8 mouse cellular contexts compared by ENCODE assay signal in the genomic region with DNA sequence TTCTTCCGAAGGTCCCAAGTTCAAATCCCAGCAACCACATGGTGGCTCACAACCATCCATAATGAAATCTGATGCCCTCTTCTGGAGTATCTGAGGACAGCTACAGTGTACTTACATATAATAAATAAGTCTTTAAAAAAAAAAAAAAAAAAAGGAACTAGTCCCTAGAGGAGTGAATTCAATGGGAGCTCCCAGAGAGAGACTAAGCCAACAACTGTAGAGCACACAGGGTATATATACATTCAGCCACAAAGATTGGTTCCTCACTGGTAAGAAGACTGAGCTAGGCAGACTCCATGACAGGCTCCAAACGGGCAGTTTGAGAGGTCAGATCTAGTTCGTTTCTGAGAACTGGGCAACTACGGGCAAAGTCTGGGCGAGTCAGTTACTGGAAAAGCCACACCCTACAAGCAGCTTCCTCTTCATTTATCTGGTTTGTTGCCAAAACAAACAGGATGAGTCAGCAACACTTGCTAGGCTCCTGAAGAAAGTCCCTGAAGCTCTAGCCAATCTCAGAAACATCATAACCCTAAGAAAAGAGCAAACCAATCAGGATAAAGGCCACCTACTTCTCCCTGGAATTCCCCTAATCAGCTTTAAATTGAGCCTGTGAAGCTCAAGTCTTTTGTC. TPM values are rescaled to one million over a fixed set of nuclear protein-coding genes. Genes with fewer than 3 reads are reported as not detected.
DNase-seq lines count a peak whose midpoint lies in the region; ATAC-seq and TF ChIP-seq lines count a peak whose summit lies in the region.

No protein-coding gene starts in this region.

- no peaks in the 10 kb centered on the region for H3K9me3 ChIP-seq in forebrain, embryonic 12.5 days

- no peak for TF ChIP-seq CTCF in bone marrow, adult 2 months (IDR thresholded peaks at IDR 0.05; ENCODE audit: control insufficient read depth, insufficient read depth, low read length)

- TF ChIP-seq POLR2A in bone marrow, adult 2 months (IDR thresholded peaks at IDR 0.05; ENCODE audit: borderline replicate concordance, control insufficient read depth, low read depth, low read length) = no peak

- 23% methylated on average over 5 of the region's 5 CpGs for WGBS in bone marrow, adult 2 months
- 62% methylated on average over 5 of the region's 5 CpGs for WGBS in forebrain, embryonic 12.5 days

- H3K9ac ChIP-seq in forebrain, embryonic 12.5 days = no peak overlapping the region

- H3K4me1 ChIP-seq in bone marrow, adult 2 months (ENCODE audit: control insufficient read depth, insufficient read depth, low read length) = no peaks in the 10 kb centered on the region; the same call in 1 of the 2 replicates
- peaks cover 6% of the 10 kb centered on the region; the same call in 1 of the 2 replicates for H3K4me1 ChIP-seq in forebrain, embryonic 12.5 days

- intact Hi-C loops in heart, postnatal 25 days (cut with DNase I) = no loop called here

- H3K4me3 ChIP-seq in bone marrow, adult 2 months (replicated peaks; ENCODE audit: control insufficient read depth, low read depth, low read length) = no peak overlapping the region
- H3K4me3 ChIP-seq in forebrain, embryonic 12.5 days (replicated peaks) = no peak overlapping the region

- no peaks in the 10 kb centered on the region for H3K36me3 ChIP-seq in forebrain, embryonic 12.5 days (replicated peaks)

- peak overlapping the region; percentile 83; the same call in 1 of the 2 replicates for H3K27ac ChIP-seq in bone marrow, adult 2 months (ENCODE audit: control insufficient read depth, insufficient read depth, low read depth, low read length, poor library complexity)
- H3K27ac ChIP-seq in forebrain, embryonic 12.5 days = no peak overlapping the region

- no peaks in the 10 kb centered on the region for H3K27me3 ChIP-seq in forebrain, embryonic 12.5 days

- H3K4me2 ChIP-seq in forebrain, embryonic 12.5 days = no peak overlapping the region

- DNase-seq in heart, adult 11 months = peak; percentile 97
- DNase-seq in heart, postnatal 4 days = no peak
- DNase-seq in heart, postnatal 25 days (ENCODE audit: low spot score) = peak; percentile 13
- peak; percentile 88 for DNase-seq in lung, postnatal 36 days
- DNase-seq in right cerebral cortex, postnatal 36 days (ENCODE audit: low spot score in 2 of 2) = no peak
- no peak for DNase-seq in frontal cortex, postnatal 14 days (ENCODE audit: low spot score in 2 of 2)

- ATAC-seq in forebrain, embryonic 12.5 days (ENCODE audit: low FRiP score) = no peak

RNA-seq across cellular contexts. Expression of gene Amn1, which starts 4.9 kb away (rescaled TPM):
- 10 to 100 TPM; 21.0 to 25.7 TPM for total RNA-seq in heart, postnatal 4 days (2021)
- 2.6 and 4.0 TPM in 2 replicates for polyA plus RNA-seq in bone marrow, adult 2 months (2011; ENCODE audit: insufficient read depth, insufficient read length, low replicate concordance, missing spikeins)
- 10 to 100 TPM; 17.5 to 20.0 TPM for total RNA-seq in heart, postnatal 25 days (2021)
- polyA plus RNA-seq in forebrain, embryonic 12.5 days (2016; fragmentation: Nextera tagmentation; extraction: Ambion mirVana) = 74.9 and 76.1 TPM in 2 replicates

RNA-seq across cellular contexts. Expression of gene Etfbkmt, which starts 53.7 kb away (rescaled TPM):
- 10 to 100 TPM; 12.2 to 15.7 TPM for total RNA-seq in heart, postnatal 4 days (2021)
- polyA plus RNA-seq in bone marrow, adult 2 months (2011; ENCODE audit: insufficient read depth, insufficient read length, low replicate concordance, missing spikeins) = 3.8 and 6.2 TPM in 2 replicates
- total RNA-seq in heart, postnatal 25 days (2021) = 10 to 100 TPM; 27.4 to 28.0 TPM
- polyA plus RNA-seq in forebrain, embryonic 12.5 days (2016; fragmentation: Nextera tagmentation; extraction: Ambion mirVana) = 8.4 and 9.7 TPM in 2 replicates

Comparison
In these comparisons a context has a peak if more than half of its experiments do, and no peak if none do; other contexts are left out.
1. DNase-seq: peak in heart, adult 11 months (single experiment), heart, postnatal 25 days (single experiment) and lung, postnatal 36 days (single experiment); none in heart, postnatal 4 days (single experiment), right cerebral cortex, postnatal 36 days (0 of 2) and frontal cortex, postnatal 14 days (0 of 2).